ENCODE assay signal across 20 mouse cellular contexts in genomic region chr13:97998570-97998969, GRCm38 (mm10).
DNase-seq lines count a peak whose midpoint lies in the region; ATAC-seq and TF ChIP-seq lines count a peak whose summit lies in the region.
"Had no signal": no experiment of that assay in that cellular context is flagged by ENCODE, and none has a peak within 500 bp of the region (broad histone marks: within the 10 kb centered on the region; RNA-seq: fewer than 3 reads in every experiment).

No protein-coding gene starts in this region.

- H3K4me1 ChIP-seq in hindbrain, postnatal 0 days (ENCODE audit: insufficient read depth, low read length) = no peaks in the 10 kb centered on the region
- H3K4me1 ChIP-seq in hindbrain, embryonic 16.5 days (ENCODE audit: control insufficient read depth, insufficient read depth, low read depth, low read length) = no peaks in the 10 kb centered on the region; the same call in 1 of the 2 replicates
- peaks cover 14% of the 10 kb centered on the region for H3K4me1 ChIP-seq in stomach, embryonic 14.5 days (ENCODE audit: control insufficient read depth, insufficient read depth, low read length)
- 0 out of 2 replicates have a peak, but pooled peaks cover 2% of the 10 kb centered on the region for H3K4me1 ChIP-seq in stomach, postnatal 0 days (replicated peaks; ENCODE audit: control insufficient read depth, insufficient read depth)
- H3K4me1 ChIP-seq in neural tube, embryonic 11.5 days (ENCODE audit: control insufficient read depth, insufficient read depth, low read length) = peaks cover 3% of the 10 kb centered on the region; the same call in 1 of the 2 replicates
- H3K4me1 ChIP-seq: midbrain, embryonic 12.5 days had no signal

- no peaks in the 10 kb centered on the region for H3K9me3 ChIP-seq in hindbrain, postnatal 0 days (ENCODE audit: low read length)
- no peaks in the 10 kb centered on the region for H3K9me3 ChIP-seq in hindbrain, embryonic 16.5 days (ENCODE audit: control insufficient read depth, low read length)
- H3K9me3 ChIP-seq in stomach, embryonic 14.5 days (ENCODE audit: control insufficient read depth, low read depth, low read length) = no peaks in the 10 kb centered on the region
- H3K9me3 ChIP-seq in stomach, postnatal 0 days (ENCODE audit: control insufficient read depth, low read length) = no peaks in the 10 kb centered on the region
- H3K9me3 ChIP-seq in neural tube, embryonic 11.5 days (ENCODE audit: control insufficient read depth, low read length) = no peaks in the 10 kb centered on the region
- H3K9me3 ChIP-seq: embryonic facial prominence, embryonic 12.5 days; heart, embryonic 10.5 days; midbrain, embryonic 12.5 days had no signal

- H3K36me3 ChIP-seq in hindbrain, postnatal 0 days (ENCODE audit: insufficient read depth, low read length) = no peaks in the 10 kb centered on the region
- H3K36me3 ChIP-seq in hindbrain, embryonic 16.5 days (ENCODE audit: control insufficient read depth, insufficient read depth, low read length) = no peaks in the 10 kb centered on the region
- no peaks in the 10 kb centered on the region for H3K36me3 ChIP-seq in stomach, embryonic 14.5 days (ENCODE audit: control insufficient read depth, insufficient read depth, low read length)
- H3K36me3 ChIP-seq in stomach, postnatal 0 days (ENCODE audit: control insufficient read depth, insufficient read depth, low read length) = no peaks in the 10 kb centered on the region
- no peaks in the 10 kb centered on the region for H3K36me3 ChIP-seq in neural tube, embryonic 11.5 days (ENCODE audit: control insufficient read depth, insufficient read depth, low read length)
- H3K36me3 ChIP-seq: embryonic facial prominence, embryonic 12.5 days; heart, embryonic 10.5 days; midbrain, embryonic 12.5 days had no signal

- ATAC-seq in hindbrain, postnatal 0 days = no peak
- ATAC-seq in hindbrain, embryonic 16.5 days = no peak
- peak; percentile 73; the same call in 1 of the 2 replicates for ATAC-seq in stomach, embryonic 14.5 days (ENCODE audit: insufficient number of reproducible peaks, insufficient read depth, low FRiP score, low read depth)
- ATAC-seq in stomach, postnatal 0 days (ENCODE audit: low FRiP score, low TSS enrichment) = no peak
- peak; percentile 86; the same call in 1 of the 2 replicates for ATAC-seq in neural tube, embryonic 11.5 days (ENCODE audit: insufficient read depth, low FRiP score, low TSS enrichment)

- no peak overlapping the region for H3K4me3 ChIP-seq in hindbrain, postnatal 0 days (ENCODE audit: low read length)
- no peak overlapping the region for H3K4me3 ChIP-seq in hindbrain, embryonic 16.5 days (ENCODE audit: low read length)
- no peak overlapping the region for H3K4me3 ChIP-seq in stomach, embryonic 14.5 days (ENCODE audit: low read depth, low read length)
- no peak overlapping the region for H3K4me3 ChIP-seq in stomach, postnatal 0 days (ENCODE audit: low read depth, low read length)
- no peak overlapping the region for H3K4me3 ChIP-seq in neural tube, embryonic 11.5 days (ENCODE audit: low read depth, low read length)
- H3K4me3 ChIP-seq: embryonic facial prominence, embryonic 12.5 days; heart, embryonic 10.5 days; midbrain, embryonic 12.5 days had no signal

- no peak overlapping the region for H3K9ac ChIP-seq in hindbrain, postnatal 0 days (replicated peaks; ENCODE audit: low read length)
- no peak overlapping the region for H3K9ac ChIP-seq in hindbrain, embryonic 16.5 days (ENCODE audit: low read depth, low read length)
- no peak overlapping the region for H3K9ac ChIP-seq in stomach, embryonic 14.5 days (replicated peaks; ENCODE audit: low read depth, low read length)
- H3K9ac ChIP-seq in stomach, postnatal 0 days (ENCODE audit: low read length) = no peak overlapping the region
- no peak overlapping the region for H3K9ac ChIP-seq in neural tube, embryonic 11.5 days (ENCODE audit: low read length)
- H3K9ac ChIP-seq: embryonic facial prominence, embryonic 12.5 days; midbrain, embryonic 12.5 days had no signal

- H3K27me3 ChIP-seq in hindbrain, postnatal 0 days (ENCODE audit: insufficient read depth, low read length) = no peaks in the 10 kb centered on the region
- no peaks in the 10 kb centered on the region for H3K27me3 ChIP-seq in hindbrain, embryonic 16.5 days (replicated peaks; ENCODE audit: control insufficient read depth, insufficient read depth, low read length)
- no peaks in the 10 kb centered on the region for H3K27me3 ChIP-seq in stomach, embryonic 14.5 days (ENCODE audit: control insufficient read depth, insufficient read depth, low read length)
- H3K27me3 ChIP-seq in stomach, postnatal 0 days (ENCODE audit: control insufficient read depth, insufficient read depth, low read length) = no peaks in the 10 kb centered on the region
- no peaks in the 10 kb centered on the region for H3K27me3 ChIP-seq in neural tube, embryonic 11.5 days (ENCODE audit: control insufficient read depth, insufficient read depth, low read length)
- H3K27me3 ChIP-seq: embryonic facial prominence, embryonic 12.5 days; midbrain, embryonic 12.5 days had no signal

- H3K4me2 ChIP-seq in hindbrain, postnatal 0 days (ENCODE audit: low read depth, low read length) = no peak overlapping the region
- H3K4me2 ChIP-seq in hindbrain, embryonic 16.5 days (ENCODE audit: low read length) = no peak overlapping the region
- H3K4me2 ChIP-seq in stomach, embryonic 14.5 days (replicated peaks; ENCODE audit: low read depth, low read length) = no peak overlapping the region
- H3K4me2 ChIP-seq in stomach, postnatal 0 days (replicated peaks; ENCODE audit: low read depth) = no peak overlapping the region
- no peak overlapping the region for H3K4me2 ChIP-seq in neural tube, embryonic 11.5 days (ENCODE audit: low read depth)
- H3K4me2 ChIP-seq: embryonic facial prominence, embryonic 12.5 days; midbrain, embryonic 12.5 days had no signal

- TF ChIP-seq CTCF in hindbrain, postnatal 0 days (IDR thresholded peaks at IDR 0.05; ENCODE audit: low read depth) = no peak
- TF ChIP-seq CTCF in stomach, postnatal 0 days (IDR thresholded peaks at IDR 0.05; ENCODE audit: low read depth) = no peak

- no peak overlapping the region for H3K27ac ChIP-seq in hindbrain, postnatal 0 days
- no peak overlapping the region for H3K27ac ChIP-seq in hindbrain, embryonic 16.5 days (ENCODE audit: low read depth, low read length)
- no peak overlapping the region for H3K27ac ChIP-seq in stomach, embryonic 14.5 days (ENCODE audit: low read length)
- no peak overlapping the region for H3K27ac ChIP-seq in stomach, postnatal 0 days (replicated peaks)
- no peak overlapping the region for H3K27ac ChIP-seq in neural tube, embryonic 11.5 days (ENCODE audit: low read depth, low read length)
- H3K27ac ChIP-seq: embryonic facial prominence, embryonic 12.5 days; heart, embryonic 10.5 days; midbrain, embryonic 12.5 days had no signal

- no peak for TF ChIP-seq EP300 in stomach, postnatal 0 days (optimal IDR thresholded peaks at IDR 0.05)

- DNase-seq in hindbrain, postnatal 0 days (ENCODE audit: low spot score) = peak; percentile 13
- DNase-seq in stomach, postnatal 0 days (ENCODE audit: low spot score) = no peak
- peak; percentile 54 for DNase-seq in neural tube, embryonic 11.5 days (ENCODE audit: low spot score)
- DNase-seq in cerebellum, postnatal 36 days = no peak
- DNase-seq in urinary bladder, postnatal 25 days (ENCODE audit: low spot score) = no peak
- DNase-seq: cerebellum, adult 9-11 months; gastrocnemius, postnatal 36 days; heart, postnatal 10 days; kidney, postnatal 10 days; left cerebral cortex, postnatal 4 days; lung, adult 18-20 months; lung, postnatal 36 days; retina, postnatal 1 day; right cerebral cortex, postnatal 4 days; thymus, adult 2 months had no signal

- WGBS in hindbrain, postnatal 0 days = 35% methylated on average over 8 of the region's 8 CpGs
- 33% methylated on average over 8 of the region's 8 CpGs for WGBS in hindbrain, embryonic 16.5 days
- 17% methylated on average over 8 of the region's 8 CpGs for WGBS in stomach, embryonic 14.5 days
- WGBS in stomach, postnatal 0 days = 30% methylated on average over 8 of the region's 8 CpGs
- WGBS in neural tube, embryonic 11.5 days = 13% methylated on average over 8 of the region's 8 CpGs

Comparison
In these comparisons a context has a peak if more than half of its experiments do, and no peak if none do; other contexts are left out.
1. ATAC-seq: peak in stomach, embryonic 14.5 days (single experiment) and neural tube, embryonic 11.5 days (single experiment); none in hindbrain, postnatal 0 days (single experiment), hindbrain, embryonic 16.5 days (single experiment) and stomach, postnatal 0 days (single experiment).
2. DNase-seq: peak in hindbrain, postnatal 0 days (single experiment) and neural tube, embryonic 11.5 days (single experiment); none in stomach, postnatal 0 days (single experiment), cerebellum, postnatal 36 days (0 of 2) and urinary bladder, postnatal 25 days (single experiment).